Mouse (Mus musculus): ENCODE data around the gene Stx1a. TPM values are rescaled to one million over a fixed set of nuclear protein-coding genes. Genes with fewer than 3 reads are reported as not detected.
A peak's percentile ranks its signal among the peaks of the same experiment; 100 is the strongest.
"Not testable (repeated sequence)": the region's sequence is repeated elsewhere in the genome, so short reads cannot be mapped to it uniquely, and the experiment has no call there.

Stx1a gene
- polyA plus RNA-seq, 1 experiment from 2014 or later, result 19.7 TPM

- Histone ChIP-seq H3K9me3 (replicated peaks) (no peaks in the 10 kb centered on the region), H3K36me3 (peaks cover 45% of the 10 kb centered on the region), H3K4me2 (replicated peaks) (no peak overlapping the region), H3K27ac (replicated peaks) (no peak overlapping the region), H3K4me1 (peaks cover 10% of the 10 kb centered on the region; the same call in 1 of the 2 replicates), H3K4me3 (replicated peaks) (no peak overlapping the region), H3K9ac (no peak overlapping the region), H3K27me3 (no peaks in the 10 kb centered on the region)
- ATAC-seq (ENCODE audit: insufficient number of reproducible peaks, low FRiP score, low TSS enrichment, low read depth), result no peak
- 38% methylated on average over 20 of the region's 21 CpGs for WGBS
Measured at GRCm38 (mm10) chr5:135042105-135042788, 19.0 kb downstream of the Stx1a start.

DNA sequence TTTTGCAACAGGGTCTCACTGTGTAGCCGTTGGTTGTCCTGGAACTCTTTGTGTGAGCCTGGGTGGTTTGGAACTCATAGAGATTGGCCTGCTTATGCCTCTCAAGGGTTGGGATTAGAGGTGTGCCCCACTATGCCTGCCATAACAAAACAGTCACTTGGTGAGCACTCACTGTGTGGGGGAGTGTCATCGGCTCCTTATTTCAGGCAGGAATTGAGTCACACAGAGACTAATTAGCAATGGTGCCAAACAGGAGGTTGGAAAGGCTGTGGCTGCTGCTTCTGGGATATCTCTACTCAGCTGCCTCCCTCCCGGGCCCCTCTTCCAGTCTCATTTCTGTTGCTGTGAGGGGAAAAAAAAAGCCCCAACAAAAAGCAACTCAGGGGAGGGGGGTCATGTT lies 21.3 kb downstream of the Stx1a start:
- Histone ChIP-seq H3K27me3 (no peaks in the 10 kb centered on the region), H3K27ac (replicated peaks) (no peak overlapping the region), H3K4me3 (replicated peaks) (no peak overlapping the region), H3K36me3 (peaks cover 48% of the 10 kb centered on the region), H3K9me3 (replicated peaks) (no peaks in the 10 kb centered on the region), H3K4me1 (peaks cover 9% of the 10 kb centered on the region; the same call in 1 of the 2 replicates), H3K4me2 (replicated peaks) (no peak overlapping the region), H3K9ac (no peak overlapping the region)
- no peak for ATAC-seq (ENCODE audit: insufficient number of reproducible peaks, low FRiP score, low TSS enrichment, low read depth)
- 88% methylated on average over 3 of the region's 3 CpGs for WGBS

DNA sequence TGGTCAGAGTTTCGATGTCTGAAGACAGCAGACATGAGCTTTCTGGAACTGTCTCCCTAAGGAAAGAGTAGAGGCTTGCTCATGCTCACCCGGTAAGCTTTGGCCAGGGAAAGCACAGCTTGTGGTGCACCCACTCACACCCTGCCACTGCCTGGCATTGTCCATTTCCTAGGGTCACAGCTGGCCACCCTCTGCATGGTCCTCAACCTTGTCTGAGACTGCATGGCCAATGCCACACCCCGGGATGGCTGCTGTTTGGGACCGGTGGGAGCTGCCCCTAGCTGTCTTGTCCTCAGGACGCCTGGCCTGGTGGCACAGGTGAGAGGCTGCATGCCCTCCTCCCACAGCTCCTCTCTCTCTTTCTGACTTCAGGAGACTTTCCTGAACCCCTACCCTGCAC lies 25.3 kb downstream of the Stx1a start:
- Histone ChIP-seq H3K27ac (replicated peaks) (no peak overlapping the region), H3K4me3 (replicated peaks) (no peak overlapping the region), H3K4me1 (no peaks in the 10 kb centered on the region), H3K36me3 (peaks cover 65% of the 10 kb centered on the region), H3K9me3 (replicated peaks) (no peaks in the 10 kb centered on the region), H3K9ac (no peak overlapping the region), H3K4me2 (replicated peaks) (no peak overlapping the region), H3K27me3 (no peaks in the 10 kb centered on the region)
- 91% methylated on average over 5 of the region's 5 CpGs for WGBS
- ATAC-seq (ENCODE audit: insufficient number of reproducible peaks, low FRiP score, low TSS enrichment, low read depth), result no peak

DNA sequence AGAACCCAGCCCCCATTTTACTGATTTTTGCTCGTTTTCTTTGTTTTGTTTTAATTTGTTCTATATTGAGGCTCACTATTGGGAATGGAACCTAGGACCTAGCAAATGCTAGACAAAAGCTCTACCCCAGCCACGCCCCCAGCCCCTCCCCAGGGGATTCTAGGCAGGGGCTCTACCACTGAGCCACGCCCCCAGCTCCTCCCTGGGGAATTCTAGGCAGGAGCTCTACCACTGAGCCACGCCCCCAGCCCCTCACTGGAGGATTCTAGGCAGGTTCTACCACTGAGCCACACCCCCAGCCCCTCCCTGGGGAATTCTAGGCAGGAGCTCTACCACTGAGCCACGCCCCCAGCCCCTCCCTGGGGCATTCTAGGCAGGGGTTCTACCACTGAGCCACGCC lies 26.0 kb downstream of the Stx1a start:
- not testable (repeated sequence) for H3K27ac ChIP-seq (replicated peaks); H3K9ac ChIP-seq; H3K4me2 ChIP-seq (replicated peaks); H3K27me3 ChIP-seq; ATAC-seq (ENCODE audit: insufficient number of reproducible peaks, low FRiP score, low TSS enrichment, low read depth); H3K9me3 ChIP-seq (replicated peaks); H3K4me3 ChIP-seq (replicated peaks); H3K4me1 ChIP-seq
- WGBS, result 85% methylated on average over 6 of the region's 6 CpGs
- peaks cover 69% of the 10 kb centered on the region for H3K36me3 ChIP-seq

DNA sequence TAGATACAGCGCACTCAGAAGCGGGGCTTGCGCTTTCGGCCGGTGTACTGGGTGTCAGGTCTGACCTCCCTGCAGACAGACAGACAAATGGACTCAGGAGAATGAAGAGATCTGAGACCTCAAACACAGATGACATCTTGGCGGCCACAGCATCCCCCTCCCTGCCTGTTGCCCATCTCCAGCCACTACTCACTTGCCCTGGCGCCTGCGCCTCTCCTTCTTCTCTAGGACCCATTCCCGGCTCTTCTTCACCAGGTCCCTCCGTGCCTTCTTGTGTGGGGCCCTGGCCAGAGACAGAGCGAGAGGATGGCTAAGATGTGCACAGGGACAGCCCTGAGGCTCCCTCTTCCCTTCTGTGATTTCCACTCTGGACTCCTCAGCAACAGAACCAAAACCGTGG lies 30.1 kb downstream of the Stx1a start:
- no peak for ATAC-seq (ENCODE audit: insufficient number of reproducible peaks, low FRiP score, low TSS enrichment, low read depth)
- Histone ChIP-seq H3K9me3 (replicated peaks) (no peaks in the 10 kb centered on the region), H3K27ac (replicated peaks) (no peak overlapping the region), H3K4me2 (replicated peaks) (no peak overlapping the region), H3K4me1 (no peaks in the 10 kb centered on the region), H3K4me3 (replicated peaks) (no peak overlapping the region), H3K27me3 (no peaks in the 10 kb centered on the region), H3K9ac (no peak overlapping the region), H3K36me3 (peaks cover 75% of the 10 kb centered on the region)
- whole genome bisulfite sequencing, result 89% methylated on average over 12 of the region's 12 CpGs

DNA sequence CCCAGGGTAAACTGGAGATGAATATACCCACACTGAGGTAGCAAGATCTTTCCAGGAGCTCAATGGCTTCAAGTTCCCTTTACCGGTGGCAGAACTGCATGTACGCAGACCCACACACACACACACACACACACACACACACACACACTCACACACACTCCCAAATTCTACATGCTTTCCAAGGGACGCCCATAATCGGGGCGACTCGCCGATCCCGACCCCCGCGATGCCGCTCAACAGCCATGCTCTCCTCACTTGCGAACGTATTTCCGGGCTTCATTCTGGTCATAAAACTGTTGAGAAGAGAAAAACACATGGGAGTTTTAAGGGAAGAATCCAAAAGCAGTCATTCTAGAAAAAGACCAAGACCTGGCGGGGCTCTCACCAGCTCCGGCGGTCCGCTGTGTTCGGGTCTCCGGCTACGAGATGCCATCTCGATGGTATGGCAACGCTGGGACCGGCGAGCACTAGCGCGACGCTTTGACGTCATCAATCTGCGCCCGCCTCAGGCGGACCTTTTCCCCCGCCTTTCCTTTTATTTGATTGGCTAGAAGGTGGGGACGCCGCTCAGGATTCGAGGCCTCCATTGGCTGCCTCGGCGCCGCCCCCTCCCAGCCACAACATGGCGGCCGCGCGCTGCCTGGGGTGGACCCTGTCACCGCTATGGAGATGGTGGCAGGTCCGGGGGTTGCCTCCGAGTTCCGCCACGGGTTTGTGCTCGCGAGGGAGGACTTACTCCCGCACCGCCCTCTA lies 40.5 kb downstream of the Stx1a start, which contains the start of gene Dnajc30:
TSS of gene Dnajc30 (plus strand) at position 574 of the 753 bp plus-strand sequence.
- H3K27ac ChIP-seq (replicated peaks), result peak within 1 kb of the TSS; percentile 66; the same call in 1 of the 2 replicates
- peak within 1 kb of the TSS; percentile 87 for H3K4me2 ChIP-seq (replicated peaks)
- peak within 1 kb of the TSS; percentile 97 for H3K4me3 ChIP-seq (replicated peaks)
- peak within 1 kb of the TSS; percentile 85 for H3K9ac ChIP-seq
- H3K9me3 ChIP-seq (replicated peaks), result no peaks in the 10 kb centered on the region
- peak; percentile 95 for ATAC-seq (ENCODE audit: insufficient number of reproducible peaks, low FRiP score, low TSS enrichment, low read depth)
- H3K4me1 ChIP-seq, result peaks cover 20% of the 10 kb centered on the region
- under 1% methylated on average over 52 of the region's 52 CpGs for WGBS
- H3K36me3 ChIP-seq, result peaks cover 50% of the 10 kb centered on the region
- no peaks in the 10 kb centered on the region for H3K27me3 ChIP-seq

- Histone ChIP-seq H3K9me3 (replicated peaks) (no peaks in the 10 kb centered on the region), H3K9ac (peak overlapping the region; percentile 85), H3K27me3 (no peaks in the 10 kb centered on the region), H3K27ac (replicated peaks) (peak overlapping the region; percentile 66; the same call in 1 of the 2 replicates), H3K4me1 (peaks cover 20% of the 10 kb centered on the region), H3K36me3 (peaks cover 44% of the 10 kb centered on the region), H3K4me2 (replicated peaks) (peak overlapping the region; percentile 87), H3K4me3 (replicated peaks) (peak overlapping the region; percentile 97)
- WGBS, result 0% methylated on average over 40 of the region's 40 CpGs
- ATAC-seq (ENCODE audit: insufficient number of reproducible peaks, low FRiP score, low TSS enrichment, low read depth), result no peak
Measured at GRCm38 (mm10) chr5:135064382-135064766, 41.1 kb downstream of the Stx1a start.

- Histone ChIP-seq H3K36me3 (peaks cover 39% of the 10 kb centered on the region), H3K4me3 (replicated peaks) (peak within 1 kb of the TSS; percentile 97), H3K4me1 (peaks cover 20% of the 10 kb centered on the region), H3K4me2 (replicated peaks) (peak within 1 kb of the TSS; percentile 87), H3K27ac (replicated peaks) (peak within 1 kb of the TSS; percentile 66; the same call in 1 of the 2 replicates), H3K9ac (peak within 1 kb of the TSS; percentile 85)
- not testable (repeated sequence) for H3K27me3 ChIP-seq; H3K9me3 ChIP-seq (replicated peaks); ATAC-seq (ENCODE audit: insufficient number of reproducible peaks, low FRiP score, low TSS enrichment, low read depth)
- 70% methylated on average over 9 of the region's 9 CpGs for WGBS
Measured at GRCm38 (mm10) chr5:135064909-135065446, 41.7 kb downstream of the Stx1a start, which contains the start of gene Bud23. Gene Bud23 (minus strand): TSS chr5:135064959.

DNA sequence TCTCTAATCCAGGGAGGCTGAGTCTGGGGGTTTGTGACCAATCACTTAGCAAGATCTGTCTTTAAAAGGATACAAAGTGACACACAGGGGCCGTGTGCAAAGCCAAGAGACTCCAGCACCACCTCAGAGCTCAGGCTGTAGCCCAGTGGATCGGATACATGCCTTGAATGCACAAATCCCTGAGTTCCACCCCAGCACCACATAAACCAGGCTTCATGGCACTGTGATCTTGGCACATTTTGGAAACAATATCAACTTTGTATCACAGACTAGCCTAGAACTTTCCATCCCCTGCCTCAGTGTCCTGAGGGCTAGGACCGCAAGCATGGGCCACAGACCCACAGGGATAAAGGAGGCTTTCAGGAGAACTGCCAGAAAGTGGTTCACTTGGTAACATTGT lies 42.7 kb downstream of the Stx1a start:
- H3K9ac ChIP-seq, result no peak overlapping the region
- no peak overlapping the region for H3K4me2 ChIP-seq (replicated peaks)
- H3K4me1 ChIP-seq, result peaks cover 20% of the 10 kb centered on the region
- peaks cover 29% of the 10 kb centered on the region for H3K36me3 ChIP-seq
- H3K27me3 ChIP-seq, result no peaks in the 10 kb centered on the region
- no peak overlapping the region for H3K4me3 ChIP-seq (replicated peaks)
- H3K9me3 ChIP-seq (replicated peaks), result no peaks in the 10 kb centered on the region
- 92% methylated on average over 3 of the region's 3 CpGs for WGBS
- H3K27ac ChIP-seq (replicated peaks), result no peak overlapping the region
- no peak for ATAC-seq (ENCODE audit: insufficient number of reproducible peaks, low FRiP score, low TSS enrichment, low read depth)

DNA sequence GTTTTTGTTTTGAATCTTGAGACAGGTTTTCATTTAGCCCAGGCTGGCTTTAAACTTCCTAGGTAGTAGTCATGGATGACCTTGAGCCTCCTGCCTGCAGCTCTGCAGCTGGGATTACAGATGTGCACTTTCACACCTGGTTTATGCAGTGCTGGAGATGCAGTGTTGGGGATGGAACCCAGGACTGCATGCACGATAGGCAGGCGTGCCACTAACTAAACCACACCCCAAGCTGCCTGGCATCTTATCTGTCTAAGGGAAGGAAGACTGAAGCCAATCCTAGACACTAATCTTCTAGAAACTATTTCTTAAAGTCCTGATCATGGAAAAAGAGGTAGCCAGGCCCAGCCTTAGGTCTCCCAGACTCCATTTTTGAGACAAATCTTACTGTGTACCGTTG lies 47.2 kb downstream of the Stx1a start:
- Histone ChIP-seq H3K9ac (no peak overlapping the region), H3K36me3 (peaks cover 37% of the 10 kb centered on the region), H3K4me3 (replicated peaks) (no peak overlapping the region), H3K4me2 (replicated peaks) (no peak overlapping the region), H3K4me1 (peaks cover 20% of the 10 kb centered on the region), H3K27ac (replicated peaks) (no peak overlapping the region), H3K9me3 (replicated peaks) (no peaks in the 10 kb centered on the region), H3K27me3 (no peaks in the 10 kb centered on the region)
- WGBS, result 81% methylated on average over 3 of the region's 3 CpGs
- ATAC-seq (ENCODE audit: insufficient number of reproducible peaks, low FRiP score, low TSS enrichment, low read depth), result no peak

DNA sequence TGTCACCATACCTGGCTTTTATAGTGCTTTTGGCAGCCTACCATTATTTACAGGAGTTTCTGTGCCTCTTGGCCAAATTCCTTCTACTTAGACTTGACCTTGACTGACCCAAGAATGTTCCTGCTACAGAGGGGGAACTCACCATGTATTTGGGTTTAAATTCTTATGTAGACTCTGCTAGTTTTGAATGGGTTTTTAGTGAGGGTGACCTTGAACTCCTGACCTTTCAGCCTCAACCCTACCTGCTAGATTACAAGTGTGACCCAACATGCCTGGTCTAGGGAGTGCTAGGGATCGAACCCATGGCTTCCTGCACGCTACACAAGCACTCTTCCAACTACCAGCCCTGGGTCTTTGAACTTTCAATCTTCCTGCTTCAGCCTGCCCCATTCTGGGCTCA lies 48.8 kb downstream of the Stx1a start:
- no peak overlapping the region for H3K4me2 ChIP-seq (replicated peaks)
- no peak overlapping the region for H3K9ac ChIP-seq
- H3K4me1 ChIP-seq, result peaks cover 21% of the 10 kb centered on the region
- no peak overlapping the region for H3K4me3 ChIP-seq (replicated peaks)
- H3K27me3 ChIP-seq, result no peaks in the 10 kb centered on the region
- H3K27ac ChIP-seq (replicated peaks), result no peak overlapping the region
- H3K9me3 ChIP-seq (replicated peaks), result no peaks in the 10 kb centered on the region
- 89% methylated on average over 2 of the region's 2 CpGs for WGBS
- no peak for ATAC-seq (ENCODE audit: insufficient number of reproducible peaks, low FRiP score, low TSS enrichment, low read depth)
- H3K36me3 ChIP-seq, result peaks cover 29% of the 10 kb centered on the region

Measured in embryonic facial prominence, embryonic 15.5 days (tissue).